Mouse (Mus musculus) hindbrain, embryonic 11.5 days (tissue): ENCODE measurements around the gene Rint1. TPM values are rescaled to one million over a fixed set of nuclear protein-coding genes. Genes with fewer than 3 reads are reported as not detected.
"Not testable (repeated sequence)": the region's sequence is repeated elsewhere in the genome, so short reads cannot be mapped to it uniquely, and the experiment has no call there.

Source experiments
- ATAC-seq: fragments of 200-750 bp; cut with Nextera tagmentation; 2 replicates; pipeline ENCODE4 v1.8.0; 2017; ENCODE audit warnings: mild to moderate bottlenecking, moderate TSS enrichment, moderate library complexity; ENCODE audit not compliant: low FRiP score
- DNase-seq: peaks from one replicate; pipeline ENCODE4 v3.0.0-alpha.2; 2015; ENCODE audit warnings: low spot score
- H3K27ac ChIP-seq: fragments of 300-500 bp; sonication (generic); 2 replicates; pipeline ENCODE4 v1.5.1; 2014; ENCODE audit warnings: mild to moderate bottlenecking, low read depth, low read length
- H3K27me3 ChIP-seq: fragments of 300-500 bp; sonication (generic); 2 replicates; pipeline ENCODE4 v1.6.1; 2014; ENCODE audit warnings: mild to moderate bottlenecking, low read length, moderate library complexity, mixed read lengths; ENCODE audit not compliant: control insufficient read depth, insufficient read depth
- H3K36me3 ChIP-seq: fragments of 300-500 bp; sonication (generic); 2 replicates; pipeline ENCODE4 v1.6.1; 2014; ENCODE audit warnings: mild to moderate bottlenecking, low read length, moderate library complexity, mixed read lengths; ENCODE audit not compliant: control insufficient read depth, insufficient read depth
- H3K4me1 ChIP-seq: fragments of 300-500 bp; sonication (generic); replicated peaks from 2 replicates; pipeline ENCODE4 v1.6.1; 2014; ENCODE audit warnings: low read length, mixed read lengths; ENCODE audit not compliant: control insufficient read depth, insufficient read depth
- H3K4me2 ChIP-seq: fragments of 300-500 bp; sonication (generic); replicated peaks from 2 replicates; pipeline ENCODE4 v1.6.1; 2014; ENCODE audit warnings: mild to moderate bottlenecking, low read depth, low read length
- H3K4me3 ChIP-seq: fragments of 300-500 bp; sonication (generic); 2 replicates; pipeline ENCODE4 v1.5.1; 2014; ENCODE audit warnings: low read depth, low read length
- H3K9ac ChIP-seq: fragments of 300-500 bp; sonication (generic); 2 replicates; pipeline ENCODE4 v1.6.1; 2014; ENCODE audit warnings: low read depth, low read length
- H3K9me3 ChIP-seq: fragments of 300-500 bp; sonication (generic); 2 replicates; pipeline ENCODE4 v1.6.1; 2016; ENCODE audit warnings: low read length; ENCODE audit not compliant: control insufficient read depth
- WGBS: fragments of 180-500 bp; shearing (Covaris S2); extraction: QIAGEN DNeasy Blood & Tissue Kit; methylation state at CpG from one replicate; pipeline ENCODE4 v1.1.7; 2014; 5-methylcytosine and 5-hydroxymethylcytosine counted together
- polyA plus RNA-seq: library from polyadenylated mRNA; unstranded; fragments of >200 nt; fragmentation: Nextera tagmentation; extraction: Ambion mirVana; gene quantifications from 2 replicates; pipeline ENCODE4 v1.2.1, GENCODE M21; 2014

Gene Rint1
- polyA plus RNA-seq, 1 experiment from 2014 or later = 32.1 TPM

DNA sequence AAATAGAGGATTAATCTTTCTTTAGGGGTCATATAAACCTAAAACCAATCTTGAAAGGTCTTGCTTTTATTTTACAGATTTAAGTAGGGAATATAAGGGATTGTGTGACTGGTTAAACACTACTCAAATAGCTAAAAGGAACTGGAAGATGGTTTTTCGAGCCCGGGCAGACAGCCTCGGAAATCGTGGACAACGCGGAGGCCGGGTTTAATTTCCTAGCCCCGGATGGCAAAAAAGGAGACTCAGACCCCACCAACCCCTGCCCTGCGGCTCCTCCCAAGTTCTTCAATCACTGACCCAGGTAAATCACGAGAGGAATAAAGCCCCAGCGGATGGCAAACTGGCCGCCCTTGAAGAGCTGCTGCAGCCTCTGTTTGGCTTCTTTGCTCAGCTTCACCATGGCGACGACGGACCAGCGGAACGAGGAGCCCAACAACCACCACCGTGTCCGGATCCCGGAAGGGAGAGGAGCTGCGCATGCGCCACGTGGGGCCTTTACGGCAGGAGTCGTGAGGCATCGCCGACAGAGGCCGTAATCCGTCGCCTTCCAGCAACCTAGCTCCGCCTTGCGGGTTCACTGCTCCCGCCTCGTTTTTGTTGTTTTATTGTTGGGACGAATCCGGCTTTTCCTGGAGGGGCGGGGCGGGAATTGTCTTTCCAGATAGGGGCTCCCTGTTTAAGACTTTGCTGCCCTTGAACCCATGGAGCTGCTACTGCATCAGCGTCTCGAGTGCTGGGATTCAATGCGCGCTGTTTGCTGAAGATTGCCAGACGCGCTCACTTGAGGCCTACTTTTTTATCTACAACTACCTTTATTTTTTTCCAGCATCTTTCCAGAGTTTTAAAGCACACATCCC is 56.4 kb downstream of the Rint1 start, which contains the start of gene Tomm7:
Gene Tomm7 (minus strand): TSS at position 488 of the 857 bp plus-strand sequence.
- H3K9ac ChIP-seq = peak within 1 kb of the TSS; percentile 69
- under 1% methylated on average over 44 of the region's 44 CpGs for WGBS
- H3K4me1 ChIP-seq = no peaks in the 10 kb centered on the region
- ATAC-seq = peak; percentile 93
- peaks cover 4% of the 10 kb centered on the region; the same call in 1 of the 2 replicates for H3K36me3 ChIP-seq
- peak within 1 kb of the TSS; percentile 60 for H3K4me3 ChIP-seq
- peak; percentile 98 for DNase-seq
- peak within 1 kb of the TSS; percentile 64 for H3K27ac ChIP-seq
- no peaks in the 10 kb centered on the region for H3K27me3 ChIP-seq
- no peaks in the 10 kb centered on the region for H3K9me3 ChIP-seq
- H3K4me2 ChIP-seq = peak within 1 kb of the TSS; percentile 77

DNA sequence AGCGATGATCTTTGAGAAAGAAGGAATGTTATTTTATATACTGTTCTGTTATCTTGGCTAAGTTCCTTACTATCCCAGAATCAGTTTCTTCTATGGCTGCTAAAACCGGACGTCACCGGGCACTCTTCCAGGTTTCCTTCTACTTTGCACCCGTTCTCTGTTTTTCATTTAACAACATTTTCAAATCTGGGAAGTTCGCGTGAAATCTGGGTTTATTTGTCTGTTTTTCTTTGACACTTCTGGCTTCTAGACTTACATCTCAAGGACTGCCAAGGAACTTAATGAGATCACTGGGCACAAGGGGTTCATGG is 57.0 kb downstream of the Rint1 start:
- Histone ChIP-seq H3K4me1 (no peaks in the 10 kb centered on the region), H3K27me3 (no peaks in the 10 kb centered on the region), H3K27ac (peak overlapping the region; percentile 38; the same call in 1 of the 2 replicates), H3K36me3 (no peaks in the 10 kb centered on the region), H3K4me3 (peak overlapping the region; percentile 60), H3K4me2 (peak overlapping the region; percentile 36), H3K9ac (peak overlapping the region; percentile 52), H3K9me3 (no peaks in the 10 kb centered on the region)
- 43% methylated on average over 7 of the region's 7 CpGs for WGBS
- ATAC-seq (peak; percentile 27), DNase-seq (no peak)

DNA sequence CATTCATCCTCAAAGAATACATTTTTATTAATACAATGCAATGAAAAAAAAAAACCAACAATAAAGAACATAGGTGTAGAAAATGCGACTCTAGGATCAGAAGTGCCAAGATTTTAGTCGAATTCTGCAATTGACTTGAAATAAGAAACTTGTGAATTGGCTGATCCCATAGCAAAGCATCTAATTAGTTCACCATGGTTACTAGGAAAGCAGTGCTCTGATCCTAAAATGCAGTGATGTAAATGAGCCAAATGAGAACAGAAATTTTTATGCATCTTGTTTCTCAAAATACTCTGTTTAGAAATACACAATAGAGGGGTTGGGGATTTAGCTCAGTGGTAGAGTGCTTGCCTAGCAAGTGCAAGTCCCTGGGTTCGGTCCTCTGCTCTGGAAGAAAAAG is 57.6 kb downstream of the Rint1 start:
- no peak overlapping the region; the same call in 1 of the 2 replicates for H3K9ac ChIP-seq
- WGBS = 91% methylated on average over 3 of the region's 3 CpGs
- H3K27me3 ChIP-seq = no peaks in the 10 kb centered on the region
- no peak overlapping the region for H3K4me3 ChIP-seq
- ATAC-seq (no peak), DNase-seq (no peak)
- H3K4me1 ChIP-seq = no peaks in the 10 kb centered on the region
- H3K9me3 ChIP-seq = no peaks in the 10 kb centered on the region
- no peaks in the 10 kb centered on the region for H3K36me3 ChIP-seq
- H3K4me2 ChIP-seq = no peak overlapping the region
- H3K27ac ChIP-seq = no peak overlapping the region

DNA sequence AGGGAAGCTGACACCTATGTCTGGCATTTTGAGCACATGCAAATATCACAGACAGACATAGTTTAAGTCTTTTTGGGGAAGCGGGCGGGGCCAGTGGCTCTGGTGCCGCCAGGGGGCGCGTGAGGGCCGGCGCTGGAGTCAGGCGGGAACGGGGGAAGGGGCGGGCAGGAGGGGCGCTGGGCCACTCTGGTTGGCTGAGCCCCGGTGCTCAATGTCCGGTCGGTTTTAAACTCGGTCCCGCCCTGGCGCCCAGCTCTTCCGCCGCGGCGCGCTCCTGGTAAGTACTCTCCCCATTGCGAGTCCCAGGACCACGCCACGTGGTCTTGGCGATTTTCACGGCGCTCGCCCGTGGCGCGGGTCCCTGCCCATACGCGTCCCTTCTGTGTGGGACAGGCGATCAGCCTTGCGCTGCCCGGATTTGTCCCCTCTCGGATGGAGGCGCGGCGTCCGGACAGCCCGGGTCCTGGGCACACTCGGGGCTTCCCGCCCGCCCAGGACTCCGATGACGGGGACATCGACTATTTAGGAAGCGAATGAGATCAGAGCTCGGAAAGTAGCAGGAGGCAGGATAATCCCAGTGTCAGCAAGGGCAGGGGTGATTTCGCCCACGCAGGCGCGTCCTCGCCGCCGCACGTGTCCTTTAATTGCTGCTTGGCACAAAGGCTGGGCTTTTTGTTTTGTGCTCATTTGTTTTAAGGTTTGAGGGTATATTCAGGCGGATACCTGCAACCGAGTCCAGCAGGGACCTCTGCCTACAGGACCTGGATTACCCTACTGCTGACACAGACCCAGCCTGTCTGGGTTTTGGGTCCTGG is 63.0 kb downstream of the Rint1 start:
- Histone ChIP-seq H3K9me3 (no peaks in the 10 kb centered on the region), H3K4me2 (peak overlapping the region; percentile 63), H3K27me3 (no peaks in the 10 kb centered on the region), H3K4me1 (no peaks in the 10 kb centered on the region), H3K27ac (peak overlapping the region; percentile 49), H3K4me3 (peak overlapping the region; percentile 86), H3K36me3 (peaks cover 10% of the 10 kb centered on the region), H3K9ac (peak overlapping the region; percentile 83)
- ATAC-seq (peak; percentile 98), DNase-seq (peak; percentile 94)
- WGBS = under 1% methylated on average over 61 of the region's 61 CpGs

DNA sequence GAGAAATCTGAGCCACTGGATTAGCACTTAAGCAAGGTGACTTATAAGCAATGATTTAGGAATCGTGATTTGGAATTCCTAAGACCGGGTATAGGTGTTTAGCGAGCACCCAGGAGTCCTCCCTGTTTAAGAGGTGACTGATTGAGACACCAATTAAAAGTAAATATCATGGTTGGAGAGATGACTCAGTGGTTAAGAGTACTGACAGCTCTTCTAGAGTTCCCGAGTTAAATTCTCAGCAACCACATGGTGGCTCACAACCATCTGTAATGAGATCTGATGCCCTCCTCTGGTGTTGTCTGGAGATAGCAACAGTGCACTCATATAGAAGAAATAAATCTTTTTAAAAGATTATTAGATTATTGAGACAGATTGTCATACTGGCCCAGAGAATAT is 63.6 kb downstream of the Rint1 start:
- H3K4me1 ChIP-seq, H3K27ac ChIP-seq, H3K9me3 ChIP-seq, ATAC-seq, H3K27me3 ChIP-seq: not testable (repeated sequence)
- peak overlapping the region; percentile 86 for H3K4me3 ChIP-seq
- H3K4me2 ChIP-seq = peak overlapping the region; percentile 63
- peak overlapping the region; percentile 83 for H3K9ac ChIP-seq
- 15% methylated on average over 4 of the region's 4 CpGs for WGBS
- peaks cover 10% of the 10 kb centered on the region for H3K36me3 ChIP-seq
- DNase-seq = peak; percentile 31

DNA sequence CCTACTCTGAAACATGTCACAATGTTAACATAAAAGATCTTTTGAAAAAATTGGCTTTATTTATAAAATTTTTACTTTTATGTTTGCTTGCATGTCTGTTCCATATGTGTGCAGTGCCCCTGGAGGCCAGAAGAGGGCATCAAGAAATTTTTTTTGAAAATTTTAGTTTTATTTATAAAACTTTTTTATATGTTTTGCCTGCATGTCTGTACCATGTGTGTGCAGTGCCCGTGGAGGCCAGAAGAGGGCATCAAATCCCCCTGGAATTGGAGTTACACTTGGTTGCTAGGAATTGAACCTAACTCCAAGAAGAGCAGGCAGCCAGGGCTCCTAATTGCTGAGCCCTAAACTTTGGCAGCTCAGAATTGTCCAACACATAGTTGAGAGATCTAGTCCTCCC is 65.4 kb downstream of the Rint1 start:
- H3K9me3 ChIP-seq, H3K4me3 ChIP-seq, ATAC-seq, H3K27ac ChIP-seq, H3K4me1 ChIP-seq, DNase-seq, H3K4me2 ChIP-seq, H3K27me3 ChIP-seq, H3K9ac ChIP-seq: not testable (repeated sequence)
- WGBS = 88% methylated on average over 1 of the region's 1 CpGs
- peaks cover 10% of the 10 kb centered on the region for H3K36me3 ChIP-seq

DNA sequence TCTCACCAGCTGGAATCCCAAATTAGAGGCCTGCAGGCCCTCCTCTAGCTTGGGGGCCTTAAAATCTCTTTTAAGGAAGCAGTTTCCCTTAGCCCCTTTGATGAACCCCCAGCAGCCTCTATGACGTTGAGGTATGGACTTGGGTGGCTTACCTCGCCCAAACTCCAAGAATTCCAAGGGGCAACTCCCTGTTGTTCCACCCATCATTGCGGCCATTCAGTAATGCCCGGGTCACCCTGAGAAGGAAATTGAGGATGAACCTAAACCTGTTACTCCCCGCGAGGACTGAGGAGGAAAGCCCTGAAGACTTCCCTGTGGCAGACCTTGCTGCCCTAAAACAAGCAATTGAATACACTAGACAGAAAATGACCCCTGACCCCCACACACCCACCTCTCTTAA is 68.0 kb downstream of the Rint1 start:
- DNase-seq = no peak
- H3K36me3 ChIP-seq = peaks cover 10% of the 10 kb centered on the region
- no peaks in the 10 kb centered on the region for H3K9me3 ChIP-seq
- H3K27me3 ChIP-seq = no peaks in the 10 kb centered on the region
- H3K4me1 ChIP-seq = no peaks in the 10 kb centered on the region
- H3K4me3 ChIP-seq = no peak overlapping the region
- ATAC-seq = no peak
- no peak overlapping the region for H3K27ac ChIP-seq
- 91% methylated on average over 6 of the region's 6 CpGs for WGBS
- no peak overlapping the region for H3K4me2 ChIP-seq
- no peak overlapping the region for H3K9ac ChIP-seq

DNA sequence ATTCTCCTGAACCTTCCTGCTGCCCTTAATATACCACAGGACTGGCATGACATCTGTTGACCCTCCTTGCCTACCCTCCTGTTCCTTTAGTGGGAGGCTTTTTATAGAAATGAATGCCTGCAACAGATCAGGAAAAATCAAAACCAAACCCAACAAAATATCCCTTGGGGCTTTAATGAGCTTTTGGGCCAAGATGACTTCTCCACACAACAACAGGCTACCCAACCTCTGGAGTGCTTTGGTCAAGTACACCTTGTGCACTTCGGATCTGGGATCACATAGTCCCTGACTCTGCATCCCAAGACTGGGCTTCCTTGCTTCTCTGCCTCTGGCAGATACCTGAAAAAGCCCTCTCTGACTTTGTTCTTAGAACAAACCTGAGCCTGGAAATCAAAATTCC is 68.7 kb downstream of the Rint1 start:
- H3K4me2 ChIP-seq = no peak overlapping the region
- ATAC-seq (no peak), DNase-seq (no peak)
- no peak overlapping the region for H3K4me3 ChIP-seq
- 90% methylated on average over 1 of the region's 1 CpGs for WGBS
- H3K27me3 ChIP-seq = no peaks in the 10 kb centered on the region
- H3K27ac ChIP-seq = no peak overlapping the region
- H3K36me3 ChIP-seq = peaks cover 10% of the 10 kb centered on the region
- H3K4me1 ChIP-seq = no peaks in the 10 kb centered on the region
- no peaks in the 10 kb centered on the region for H3K9me3 ChIP-seq
- no peak overlapping the region for H3K9ac ChIP-seq
